Mouse (Mus musculus) frontal cortex, postnatal 14 days (tissue): ENCODE measurements at regions not wholly inside any gene's neighbourhood (a gene's known extent, or its start where the extent isn't known, plus 50 kb on each side); places are given as distances from the start of the nearest gene placed in this dataset.

Experiments used
- DNase-seq, 2 experiments: peaks; one replicate each; pipeline ENCODE4 v3.0.0; 2022; ENCODE audit warnings: low spot score in 2 of 2

GRCm38 (mm10) chr5:41476001-41476400 is 232.0 kb downstream of the Rab28 start:
- DNase-seq, result no peak

GRCm38 (mm10) chr5:41445512-41446005 is 262.4 kb downstream of the Rab28 start:
- DNase-seq, result no peak

- DNase-seq, result no peak
These were observed 266.9 kb downstream of the Rab28 start for GRCm38 (mm10) chr5:41441081-41441480.

GRCm38 (mm10) chr5:41419121-41419874 is 288.7 kb downstream of the Rab28 start:
- no peak for DNase-seq

DNA sequence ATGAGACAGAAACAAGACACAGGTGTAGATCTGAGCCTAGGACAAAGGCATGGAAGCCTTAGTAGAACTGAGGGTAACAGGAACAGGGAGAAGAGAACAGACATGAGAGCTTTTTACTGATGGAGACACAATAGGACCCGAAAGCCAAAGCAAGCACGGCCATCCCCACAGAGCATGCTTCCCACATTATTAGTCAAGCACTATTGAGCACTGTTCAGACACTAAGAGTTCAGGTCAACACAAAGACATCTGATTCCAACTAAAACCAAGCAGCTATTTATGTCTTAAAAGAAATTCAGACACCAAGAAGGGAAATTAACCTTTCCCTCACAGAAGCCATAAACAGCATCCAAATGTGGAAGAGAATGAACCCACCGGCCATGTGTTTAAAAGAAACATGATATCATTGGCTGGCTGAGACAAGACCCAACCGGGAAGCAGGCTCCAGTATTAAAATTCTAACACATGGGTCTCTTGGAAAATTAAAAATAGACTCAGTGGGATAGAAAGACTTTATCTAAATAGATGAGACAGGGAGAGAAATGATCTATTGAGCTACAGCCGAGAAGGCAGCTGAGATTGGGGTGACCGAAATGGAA is 298.8 kb downstream of the Rab28 start:
- no peak for DNase-seq

DNA sequence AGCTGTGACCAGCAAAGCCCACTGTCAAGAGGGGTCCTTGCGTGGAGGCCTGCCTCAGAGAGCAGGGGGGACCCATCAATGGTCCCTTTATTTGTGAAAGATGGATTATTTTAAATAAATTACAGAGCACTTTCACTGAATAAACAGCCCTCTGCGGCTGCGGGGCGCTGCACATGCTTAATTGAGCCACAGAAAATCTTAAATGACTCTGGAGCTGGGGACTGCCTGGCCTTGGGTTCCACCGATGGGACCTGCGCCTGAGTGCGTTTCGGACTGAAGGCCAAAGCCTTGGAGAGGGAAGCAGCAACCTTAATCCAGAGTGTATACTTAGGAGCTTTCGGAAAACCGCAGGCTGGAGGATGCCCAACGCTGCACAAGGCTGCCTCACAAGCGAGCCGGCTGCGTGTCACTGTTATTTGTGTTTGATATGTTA is 315.1 kb downstream of the Rab28 start:
- peak; percentile 6 to 8 for DNase-seq

GRCm38 (mm10) chr5:41392137-41392554 is 315.8 kb downstream of the Rab28 start:
- DNase-seq, result no peak

GRCm38 (mm10) chr5:41373409-41373808 is 334.5 kb downstream of the Rab28 start:
- DNase-seq, result no peak

DNA sequence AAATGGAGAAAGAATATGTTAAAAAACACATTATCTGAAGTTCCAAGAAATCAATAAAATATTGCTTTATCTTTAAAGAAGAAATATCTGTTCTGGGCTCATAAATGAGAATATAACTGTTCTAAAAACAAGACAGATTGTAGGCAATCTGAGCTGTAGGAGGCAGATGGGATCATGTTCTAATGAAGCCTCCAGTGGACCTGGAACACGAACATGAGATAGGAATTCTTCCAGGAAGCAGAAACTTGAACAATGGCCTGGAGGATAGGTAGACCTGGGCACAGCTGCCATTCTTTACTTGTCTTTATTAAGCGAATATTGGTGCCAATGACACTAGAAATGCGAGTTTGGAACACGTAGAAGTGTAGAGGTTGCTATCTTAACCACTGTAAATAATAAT is 336.5 kb downstream of the Rab28 start:
- no peak for DNase-seq

- no peak for DNase-seq
These were observed 337.6 kb downstream of the Rab28 start for GRCm38 (mm10) chr5:41370356-41370755.

- no peak for DNase-seq
These were observed 338.1 kb downstream of the Rab28 start for GRCm38 (mm10) chr5:41369907-41370306.

GRCm38 (mm10) chr5:41365883-41366282 is 342.1 kb downstream of the Rab28 start:
- no peak for DNase-seq

DNA sequence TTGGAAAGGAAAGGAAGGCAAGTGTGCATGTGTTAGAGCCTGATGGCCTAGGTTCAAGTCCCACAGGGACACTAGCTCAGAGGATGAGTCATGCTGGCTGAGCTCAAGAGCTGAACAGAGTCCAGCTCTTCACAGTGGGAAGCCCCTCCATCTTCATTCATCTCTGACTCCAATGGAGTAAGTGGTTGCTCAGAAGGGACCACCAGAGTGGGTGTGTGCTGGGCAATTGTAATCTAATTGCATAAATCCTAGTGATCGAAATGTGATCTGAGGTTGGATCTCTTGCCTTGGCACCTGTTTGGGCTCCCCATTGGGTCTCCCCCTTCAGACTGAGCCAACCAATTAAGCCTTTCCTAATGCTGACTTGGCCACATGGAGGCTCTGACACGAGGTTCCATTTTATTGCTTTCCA is 359.5 kb downstream of the Rab28 start:
- no peak for DNase-seq

DNA sequence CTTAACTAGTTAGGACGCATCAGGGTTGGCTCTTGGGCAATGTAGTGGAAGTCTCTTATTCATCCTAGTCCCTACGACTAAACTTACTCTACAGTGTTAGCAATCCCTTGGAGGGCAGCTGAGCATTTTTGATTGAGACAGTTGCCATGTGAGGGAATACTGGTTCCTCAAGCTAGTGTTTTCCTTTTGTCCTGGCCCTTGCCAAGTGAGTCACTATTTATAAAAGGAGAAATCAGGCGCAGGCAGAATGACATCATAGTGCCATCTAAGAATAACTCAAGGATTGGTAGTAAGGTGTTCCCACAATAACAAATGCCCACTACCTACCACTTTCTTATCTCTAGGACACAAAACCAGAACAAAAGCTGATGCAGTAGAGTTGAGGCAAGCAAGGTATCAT is 360.5 kb downstream of the Rab28 start:
- no peak for DNase-seq

GRCm38 (mm10) chr5:41340581-41340980 is 367.4 kb downstream of the Rab28 start:
- DNase-seq, result no peak

DNA sequence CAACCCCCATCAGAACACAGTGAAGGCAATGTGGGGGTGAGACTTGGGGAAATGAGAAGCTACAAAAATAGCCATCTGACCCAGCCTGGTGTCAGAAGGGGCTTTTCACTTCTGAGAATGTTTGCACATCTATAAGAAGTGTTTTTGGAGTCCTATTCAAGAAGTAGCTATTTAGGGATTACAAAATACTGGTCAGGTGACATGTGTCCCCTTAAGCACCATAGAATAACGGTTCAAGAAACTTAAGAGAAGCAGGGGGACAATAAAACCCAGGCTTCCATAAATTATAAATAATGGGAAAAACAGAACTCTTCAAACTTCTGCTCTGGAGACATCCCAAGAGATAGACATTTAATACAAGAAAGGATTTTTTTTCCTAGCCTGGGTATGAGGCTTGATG is 411.5 kb downstream of the Rab28 start:
- no peak for DNase-seq

DNA sequence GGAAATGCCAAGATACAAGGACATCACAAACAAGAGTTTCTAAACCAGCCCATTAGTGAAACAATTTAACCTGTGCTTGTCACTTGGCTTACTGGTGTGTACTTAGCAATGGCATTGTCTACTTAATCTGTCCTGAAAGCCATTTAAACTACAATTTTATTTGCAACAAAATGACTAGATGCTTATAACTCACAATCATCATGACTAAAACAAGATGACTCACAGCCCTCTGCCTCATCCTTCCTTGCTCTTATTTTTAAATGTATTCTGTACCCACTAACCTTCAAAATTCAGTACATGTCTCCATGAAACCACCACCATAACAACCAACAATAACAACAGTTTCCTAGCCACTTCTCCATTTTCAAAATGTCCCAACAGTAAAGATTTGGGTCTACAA is 441.2 kb downstream of the Rab28 start:
- DNase-seq, result no peak

DNA sequence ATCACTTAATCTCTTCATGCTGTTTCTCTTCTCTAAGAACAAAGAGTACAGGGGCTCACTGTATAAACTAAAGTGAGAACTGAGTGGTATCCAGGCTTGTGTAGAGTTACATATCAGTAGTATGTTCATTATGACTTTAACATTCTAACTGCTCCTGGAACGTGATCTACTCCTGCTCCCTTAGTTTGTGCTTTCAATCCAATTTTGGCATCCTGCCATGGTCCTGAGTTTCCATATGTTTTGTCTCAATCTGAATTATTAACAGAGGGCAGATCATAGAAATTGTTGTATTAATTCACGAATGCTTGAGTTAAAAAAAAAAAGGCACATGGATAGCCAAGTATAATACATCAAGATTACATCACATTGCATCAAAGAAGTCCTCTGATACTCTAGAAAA is 441.6 kb downstream of the Rab28 start:
- no peak for DNase-seq

- no peak for DNase-seq
These were observed 446.2 kb downstream of the Rab28 start for GRCm38 (mm10) chr5:41261654-41262237.
